Mouse (Mus musculus): ENCODE data around the gene Vps18.

The Vps18 gene

GRCm38 (mm10) chr2:119321771-119322586 lies 33.4 kb downstream of the Vps18 start:
- DNase-seq (ENCODE audit: low spot score in 2 of 2) = no peak

- DNase-seq (ENCODE audit: low spot score in 2 of 2) = no peak
Observed at GRCm38 (mm10) chr2:119322587-119323300, 34.2 kb downstream of the Vps18 start.

- no peak for DNase-seq (ENCODE audit: low spot score in 2 of 2)
Observed at GRCm38 (mm10) chr2:119323866-119324575, 35.5 kb downstream of the Vps18 start.

- no peak for DNase-seq (ENCODE audit: low spot score in 2 of 2)
Observed at GRCm38 (mm10) chr2:119324576-119325318, 36.2 kb downstream of the Vps18 start.

GRCm38 (mm10) chr2:119325568-119326143 lies 37.1 kb downstream of the Vps18 start, which contains the start of gene Dll4:
Gene Dll4, plus strand, starts transcription at chr2:119325784.
- DNase-seq (ENCODE audit: low spot score in 2 of 2) = no peak

- DNase-seq (ENCODE audit: low spot score in 2 of 2) = no peak
Observed at GRCm38 (mm10) chr2:119326161-119327101, 37.9 kb downstream of the Vps18 start.

- DNase-seq (ENCODE audit: low spot score in 2 of 2) = no peak
Observed at GRCm38 (mm10) chr2:119327102-119327480, 38.6 kb downstream of the Vps18 start.

- DNase-seq (ENCODE audit: low spot score in 2 of 2) = no peak
Observed at GRCm38 (mm10) chr2:119327942-119328526, 39.5 kb downstream of the Vps18 start.

GRCm38 (mm10) chr2:119328546-119328945 lies 40.0 kb downstream of the Vps18 start:
- DNase-seq (ENCODE audit: low spot score in 2 of 2) = no peak

GRCm38 (mm10) chr2:119329123-119329817 lies 40.7 kb downstream of the Vps18 start:
- DNase-seq (ENCODE audit: low spot score in 2 of 2) = no peak

- DNase-seq (ENCODE audit: low spot score in 2 of 2) = no peak
Observed at GRCm38 (mm10) chr2:119330795-119331194, 42.3 kb downstream of the Vps18 start.

GRCm38 (mm10) chr2:119332177-119332661 lies 43.7 kb downstream of the Vps18 start:
- DNase-seq (ENCODE audit: low spot score in 2 of 2) = no peak

- DNase-seq (ENCODE audit: low spot score in 2 of 2) = no peak
Observed at GRCm38 (mm10) chr2:119334135-119334534, 45.6 kb downstream of the Vps18 start.

GRCm38 (mm10) chr2:119334964-119335525 lies 46.5 kb downstream of the Vps18 start:
- DNase-seq (ENCODE audit: low spot score in 2 of 2) = no peak

GRCm38 (mm10) chr2:119335535-119335934 lies 47.0 kb downstream of the Vps18 start:
- no peak for DNase-seq (ENCODE audit: low spot score in 2 of 2)

- no peak for DNase-seq (ENCODE audit: low spot score in 2 of 2)
Observed at GRCm38 (mm10) chr2:119336002-119336401, 47.5 kb downstream of the Vps18 start.

GRCm38 (mm10) chr2:119336470-119336869 lies 47.9 kb downstream of the Vps18 start:
- DNase-seq (ENCODE audit: low spot score in 2 of 2) = no peak

- DNase-seq (ENCODE audit: low spot score in 2 of 2) = peak; percentile 72 to 82
Observed at GRCm38 (mm10) chr2:119337425-119338265, 49.1 kb downstream of the Vps18 start.
